Mouse (Mus musculus): Measurements from ENCODE around the gene Cage1.

DNA sequence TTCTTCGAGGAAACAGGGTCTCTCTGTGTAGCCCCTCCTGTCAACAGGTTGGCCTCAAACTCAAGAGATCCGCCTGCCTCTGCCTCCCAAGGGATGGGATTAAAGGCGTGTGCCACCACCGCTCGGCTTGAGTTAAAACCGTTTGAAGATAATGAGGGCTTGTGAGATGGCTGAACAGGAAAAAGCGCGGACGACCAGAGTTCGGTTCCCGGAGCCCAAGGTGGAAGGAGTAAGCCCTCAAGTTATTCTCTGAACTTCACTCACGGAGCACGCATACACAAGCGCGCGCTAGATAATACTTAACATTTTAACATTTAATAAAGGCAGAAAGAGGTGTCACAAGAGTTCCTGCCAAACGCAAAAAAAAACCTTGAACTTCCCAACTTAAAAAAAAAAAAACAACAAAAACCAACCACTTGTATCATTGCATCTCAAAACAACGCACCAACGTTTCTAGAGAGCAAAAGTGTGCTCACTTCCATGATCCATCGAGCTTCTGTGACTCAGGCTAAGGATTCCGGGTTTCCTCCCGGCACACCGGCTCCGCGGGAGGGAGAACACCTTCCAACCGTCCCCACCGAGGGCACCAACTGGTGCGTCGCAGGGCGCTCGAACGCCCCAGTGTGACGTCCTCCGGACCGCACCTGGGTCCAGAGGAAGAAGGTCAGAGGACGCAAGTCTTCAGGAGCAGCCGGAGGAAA is 376 bp downstream of the Cage1 start, which contains the start of gene Riok1:
- TF ChIP-seq CTCF (IDR thresholded peaks at IDR 0.05) (no peak), EP300 (IDR thresholded peaks at IDR 0.05) (no peak)
